Mouse (Mus musculus) midbrain, embryonic 11.5 days (tissue): ENCODE measurements around the gene Ccl7. TPM values are rescaled to one million over a fixed set of nuclear protein-coding genes. Genes with fewer than 3 reads are reported as not detected.

Experiments
- ATAC-seq: fragments of 200-750 bp; cut with Nextera tagmentation; 2 replicates; pipeline ENCODE4 v1.8.0; 2017; ENCODE audit warnings: moderate TSS enrichment, moderate library complexity; ENCODE audit not compliant: low FRiP score
- DNase-seq: peaks from one replicate; pipeline ENCODE4 v3.0.0; 2015; ENCODE audit warnings: low spot score; ENCODE audit errors: missing footprints
- H3K27ac ChIP-seq: fragments of 300-500 bp; sonication (generic); 2 replicates; pipeline ENCODE4 v1.5.1; 2014; ENCODE audit warnings: low read depth, low read length
- H3K27me3 ChIP-seq: fragments of 300-500 bp; sonication (generic); 2 replicates; pipeline ENCODE4 v1.6.1; 2014; ENCODE audit warnings: mild to moderate bottlenecking, low read length, moderate library complexity, mixed read lengths; ENCODE audit not compliant: control insufficient read depth, insufficient read depth
- H3K36me3 ChIP-seq: fragments of 300-500 bp; sonication (generic); 2 replicates; pipeline ENCODE4 v1.6.1; 2014; ENCODE audit warnings: mild to moderate bottlenecking, low read length, moderate library complexity, mixed read lengths; ENCODE audit not compliant: control insufficient read depth, insufficient read depth
- H3K4me1 ChIP-seq: fragments of 300-500 bp; sonication (generic); 2 replicates; pipeline ENCODE4 v1.6.1; 2014; ENCODE audit warnings: low read length; ENCODE audit not compliant: control insufficient read depth, insufficient read depth
- H3K4me2 ChIP-seq: fragments of 300-500 bp; sonication (generic); 2 replicates; pipeline ENCODE4 v1.6.1; 2014; ENCODE audit warnings: mild to moderate bottlenecking, moderate library complexity
- H3K4me3 ChIP-seq: fragments of 300-500 bp; sonication (generic); 2 replicates; pipeline ENCODE4 v1.5.1; 2014; ENCODE audit warnings: low read depth, low read length
- H3K9ac ChIP-seq: fragments of 300-500 bp; sonication (generic); 2 replicates; pipeline ENCODE4 v1.6.1; 2014; ENCODE audit warnings: low read length
- H3K9me3 ChIP-seq: fragments of 300-500 bp; sonication (generic); 2 replicates; pipeline ENCODE4 v1.6.1; 2016; ENCODE audit warnings: low read length; ENCODE audit not compliant: control insufficient read depth
- WGBS: fragments of 180-500 bp; shearing (Covaris S2); extraction: QIAGEN DNeasy Blood & Tissue Kit; methylation state at CpG from one replicate; pipeline ENCODE4 v1.1.7; 2014; 5-methylcytosine and 5-hydroxymethylcytosine counted together
- polyA plus RNA-seq: library from polyadenylated mRNA; unstranded; fragments of >200 nt; fragmentation: Nextera tagmentation; extraction: Ambion mirVana; gene quantifications from 2 replicates; pipeline ENCODE4 v1.2.1, GENCODE M21; 2014

Ccl7 gene
- polyA plus RNA-seq, 1 experiment from 2014 or later = 0.18 TPM

DNA sequence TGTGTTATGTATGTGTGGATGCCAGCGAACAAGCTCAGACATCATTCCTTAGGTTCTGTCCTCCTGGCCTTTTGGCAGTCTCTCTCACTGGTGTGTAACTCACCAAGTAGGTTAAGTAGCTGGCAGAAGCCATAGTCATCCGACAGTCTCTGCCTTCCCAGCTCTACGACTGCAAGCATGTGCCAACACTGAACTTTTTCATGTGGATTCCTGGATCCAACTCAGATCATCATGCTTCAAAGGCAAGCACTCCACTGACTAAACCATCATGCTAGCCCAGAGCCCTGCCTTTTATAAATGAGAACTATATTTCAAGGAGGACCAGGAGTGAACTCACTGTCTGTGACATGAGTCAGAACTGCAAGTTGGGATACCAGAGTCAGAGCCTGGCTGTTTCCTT lies 28.2 kb downstream of the Ccl7 start:
- DNase-seq = no peak
- WGBS = 88% methylated on average over 3 of the region's 3 CpGs
- Histone ChIP-seq H3K4me2 (no peak overlapping the region), H3K9ac (no peak overlapping the region), H3K36me3 (no peaks in the 10 kb centered on the region), H3K9me3 (no peaks in the 10 kb centered on the region), H3K4me3 (no peak overlapping the region), H3K4me1 (no peaks in the 10 kb centered on the region), H3K27me3 (no peaks in the 10 kb centered on the region), H3K27ac (no peak overlapping the region)
- no peak for ATAC-seq

DNA sequence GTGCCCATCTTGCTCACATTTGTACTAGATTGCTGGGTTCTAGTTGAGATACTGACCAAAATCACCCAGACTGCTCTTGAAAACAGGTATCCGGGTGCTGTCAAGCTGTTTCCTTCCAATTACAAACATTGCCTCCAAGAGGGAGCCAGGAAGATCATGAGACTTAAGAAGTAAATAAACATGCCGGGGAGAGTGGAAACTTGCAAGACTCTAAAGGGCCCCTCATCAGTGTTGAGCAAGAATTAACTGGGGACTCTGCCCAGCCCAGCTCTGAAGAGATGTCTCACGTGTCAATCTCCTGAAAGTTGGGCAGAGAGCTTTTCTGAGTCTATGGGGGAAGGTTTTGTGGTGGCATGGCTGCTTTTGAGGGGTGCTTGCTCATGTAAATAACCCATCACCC lies 31.5 kb downstream of the Ccl7 start:
- no peak overlapping the region for H3K4me2 ChIP-seq
- no peak overlapping the region for H3K4me3 ChIP-seq
- no peaks in the 10 kb centered on the region for H3K9me3 ChIP-seq
- H3K27ac ChIP-seq = no peak overlapping the region
- H3K9ac ChIP-seq = no peak overlapping the region
- no peaks in the 10 kb centered on the region for H3K36me3 ChIP-seq
- DNase-seq = no peak
- H3K4me1 ChIP-seq = no peaks in the 10 kb centered on the region
- ATAC-seq = no peak
- WGBS = 74% methylated on average over 3 of the region's 3 CpGs
- H3K27me3 ChIP-seq = no peaks in the 10 kb centered on the region

DNA sequence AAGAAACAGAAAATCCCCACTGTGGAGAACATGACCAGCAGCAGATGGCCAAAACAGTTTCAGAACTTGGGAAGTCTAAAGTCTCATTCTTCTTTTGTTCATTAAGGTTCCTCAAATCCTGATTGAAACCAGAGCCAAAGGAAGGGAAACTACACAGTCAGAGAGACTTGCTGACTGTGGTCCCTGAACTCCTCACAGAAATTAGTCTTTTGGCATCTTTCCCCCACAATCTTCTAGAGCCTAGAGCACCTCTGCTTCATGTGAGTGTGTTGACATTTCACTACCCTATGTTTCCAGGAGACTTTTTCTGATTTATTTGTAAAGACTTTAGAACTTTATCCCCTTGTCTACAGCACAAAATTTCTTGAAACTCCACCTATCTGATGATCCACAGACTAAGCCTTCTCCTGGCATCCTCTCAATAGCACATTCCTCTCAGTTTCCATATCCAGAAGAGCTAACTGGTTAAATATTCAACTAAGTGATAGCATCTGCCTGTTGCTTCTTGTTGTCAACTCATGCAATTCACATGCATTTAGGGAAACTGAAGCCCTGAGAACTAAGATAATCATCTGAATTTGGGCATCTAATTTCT lies 32.7 kb downstream of the Ccl7 start:
- no peaks in the 10 kb centered on the region for H3K9me3 ChIP-seq
- H3K27ac ChIP-seq = no peak overlapping the region
- H3K36me3 ChIP-seq = no peaks in the 10 kb centered on the region
- H3K9ac ChIP-seq = no peak overlapping the region
- ATAC-seq = no peak
- no peak overlapping the region for H3K4me2 ChIP-seq
- DNase-seq = no peak
- H3K4me3 ChIP-seq = no peak overlapping the region
- H3K27me3 ChIP-seq = no peaks in the 10 kb centered on the region
- H3K4me1 ChIP-seq = no peaks in the 10 kb centered on the region

DNA sequence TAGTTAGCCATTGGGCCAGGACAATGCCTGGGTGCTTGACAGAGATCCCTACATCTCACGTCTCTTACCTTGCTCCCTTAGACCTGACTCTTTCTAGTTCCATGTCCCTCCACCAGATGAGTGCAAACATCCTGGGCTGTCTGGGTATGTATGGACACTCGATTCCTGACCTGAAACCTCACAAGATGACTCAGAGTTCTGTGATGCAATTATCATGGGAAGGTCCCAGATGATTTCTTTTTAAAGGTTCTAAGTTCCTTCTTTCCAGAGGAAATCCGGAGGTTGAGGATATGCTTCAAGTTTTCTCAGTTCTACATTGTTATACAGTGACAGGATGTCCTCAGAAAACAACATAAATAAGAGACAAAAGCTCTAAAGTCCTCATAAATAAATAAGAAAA lies 35.4 kb downstream of the Ccl7 start:
- H3K27ac ChIP-seq = no peak overlapping the region
- WGBS = 82% methylated on average over 3 of the region's 3 CpGs
- no peak overlapping the region for H3K9ac ChIP-seq
- H3K4me2 ChIP-seq = no peak overlapping the region
- ATAC-seq (no peak), DNase-seq (no peak)
- H3K4me1 ChIP-seq = no peaks in the 10 kb centered on the region
- no peaks in the 10 kb centered on the region for H3K9me3 ChIP-seq
- H3K36me3 ChIP-seq = no peaks in the 10 kb centered on the region
- no peak overlapping the region for H3K4me3 ChIP-seq
- no peaks in the 10 kb centered on the region for H3K27me3 ChIP-seq

DNA sequence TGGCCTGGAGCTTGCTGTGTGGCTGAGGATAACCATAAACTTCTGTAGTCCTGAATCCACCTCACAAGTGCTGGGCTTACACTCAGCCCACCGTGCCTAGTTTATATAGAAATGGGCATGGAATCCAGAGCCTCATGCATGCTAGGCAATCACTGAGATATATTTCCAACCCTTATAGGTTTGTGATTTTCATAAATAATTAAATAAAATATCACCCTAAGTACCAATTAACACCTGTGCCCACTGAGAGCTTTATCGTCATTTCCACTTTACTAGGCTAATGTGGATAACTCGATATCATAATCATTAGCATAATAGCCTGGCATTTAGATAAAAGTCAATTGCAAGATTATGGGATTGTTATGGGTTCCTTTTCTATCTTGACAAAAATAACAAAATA lies 38.8 kb downstream of the Ccl7 start:
- WGBS = 89% methylated on average over 3 of the region's 3 CpGs
- H3K27ac ChIP-seq = no peak overlapping the region
- H3K4me2 ChIP-seq = no peak overlapping the region
- H3K9me3 ChIP-seq = no peaks in the 10 kb centered on the region
- H3K36me3 ChIP-seq = no peaks in the 10 kb centered on the region
- no peak for DNase-seq
- no peaks in the 10 kb centered on the region for H3K27me3 ChIP-seq
- no peak overlapping the region for H3K9ac ChIP-seq
- H3K4me3 ChIP-seq = no peak overlapping the region
- ATAC-seq = no peak
- no peaks in the 10 kb centered on the region for H3K4me1 ChIP-seq

Other genes with a start within 250 kb of the Ccl7 start
- 0.14 TPM in 2 replicates for gene 5530401A14Rik, start 185.0 kb upstream of the Ccl7 start, polyA plus RNA-seq
- 1.6 TPM in 2 replicates for gene Asic2, start 77.3 kb upstream of the Ccl7 start, polyA plus RNA-seq
- 0.96 and 1.1 TPM in 2 replicates for gene Ccl2, start 10.1 kb upstream of the Ccl7 start, polyA plus RNA-seq
- gene Gm17268, start 7.2 kb upstream of the Ccl7 start, polyA plus RNA-seq = not detected in 2 replicates
- gene Ccl11, start 12.1 kb downstream of the Ccl7 start, polyA plus RNA-seq = not detected in 2 replicates
- 1.0 and 1.9 TPM in 2 replicates for gene Ccl12, start 56.1 kb downstream of the Ccl7 start, polyA plus RNA-seq
- gene Ccl8, start 69.5 kb downstream of the Ccl7 start, polyA plus RNA-seq = not detected in 2 replicates